Mouse (Mus musculus) olfactory bulb, adult 2 months (tissue): ENCODE data around the gene Ifit1bl2. TPM values are rescaled to one million over a fixed set of nuclear protein-coding genes. Genes with fewer than 3 reads are reported as not detected.
"Not testable (repeated sequence)": the region's sequence is repeated elsewhere in the genome, so short reads cannot be mapped to it uniquely, and the experiment has no call there.

Source experiments
- H3K27ac ChIP-seq: fragments of 200-500 bp; 2 replicates; pipeline ENCODE4 v1.5.1; 2012; ENCODE audit warnings: low read depth, low read length; ENCODE audit not compliant: insufficient read depth
- H3K4me1 ChIP-seq: fragments of 200-500 bp; 2 replicates; pipeline ENCODE4 v1.6.1; 2012; ENCODE audit warnings: low read length; ENCODE audit not compliant: control insufficient read depth, insufficient read depth
- H3K4me3 ChIP-seq: fragments of 200-500 bp; 2 replicates; pipeline ENCODE4 v1.5.1; 2012; ENCODE audit warnings: mild to moderate bottlenecking, low read depth, low read length, moderate library complexity; ENCODE audit not compliant: insufficient read depth
- CTCF ChIP-seq: fragments of 200-500 bp; IDR thresholded peaks from 2 replicates; pipeline ENCODE4 v1.5.1; 2012; ENCODE audit warnings: low read depth, mild to moderate bottlenecking, low read length, moderate library complexity; ENCODE audit not compliant: insufficient read depth
- POLR2A ChIP-seq: fragments of 200-500 bp; IDR thresholded peaks from 2 replicates; pipeline ENCODE4 v1.6.1; 2012; ENCODE audit warnings: mild to moderate bottlenecking, low read depth, low read length, moderate library complexity; ENCODE audit not compliant: insufficient read depth
- WGBS: fragments of 180-500 bp; shearing (Covaris S2); methylation state at CpG from one replicate; pipeline ENCODE4 v1.1.7; 2018; 5-methylcytosine and 5-hydroxymethylcytosine counted together
- polyA plus RNA-seq: library from polyadenylated mRNA; stranded (reverse); fragments of >200 nt; gene quantifications from 2 replicates; pipeline ENCODE4 v1.2.4, GENCODE M21; 2012; ENCODE audit warnings: low replicate concordance; ENCODE audit not compliant: missing spikeins, insufficient read depth, insufficient read length

The Ifit1bl2 gene
- polyA plus RNA-seq, 1 experiment: not detected

- Histone ChIP-seq H3K4me1 (no peaks in the 10 kb centered on the region), H3K4me3 (no peak overlapping the region), H3K27ac (no peak overlapping the region)
- 89% methylated on average over 10 of the region's 10 CpGs for WGBS
- no peak for TF ChIP-seq CTCF
- TF ChIP-seq POLR2A: no peak
These were observed 14.8 kb upstream of the Ifit1bl2 start for GRCm38 (mm10) chr19:34655227-34655805.

GRCm38 (mm10) chr19:34650997-34651396, 10.5 kb upstream of the Ifit1bl2 start:
- no peak for TF ChIP-seq CTCF
- TF ChIP-seq POLR2A: no peak

GRCm38 (mm10) chr19:34650276-34650675, 9.7 kb upstream of the Ifit1bl2 start:
- TF ChIP-seq CTCF: no peak
- no peak for TF ChIP-seq POLR2A
- WGBS: 93% methylated on average over 3 of the region's 3 CpGs
- Histone ChIP-seq H3K27ac (no peak overlapping the region), H3K4me3 (no peak overlapping the region), H3K4me1 (no peaks in the 10 kb centered on the region)

More at GRCm38 (mm10) chr19:34650997-34651396, 10.5 kb upstream of the Ifit1bl2 start:
- Histone ChIP-seq H3K4me3 (no peak overlapping the region), H3K27ac (no peak overlapping the region), H3K4me1 (no peaks in the 10 kb centered on the region)
- 90% methylated on average over 6 of the region's 6 CpGs for WGBS

- WGBS: 92% methylated on average over 8 of the region's 8 CpGs
- not testable (repeated sequence) for H3K4me3 ChIP-seq, H3K27ac ChIP-seq, H3K4me1 ChIP-seq
These were observed 7.1 kb upstream of the Ifit1bl2 start for GRCm38 (mm10) chr19:34647630-34648029.

GRCm38 (mm10) chr19:34642616-34643015, 2.1 kb upstream of the Ifit1bl2 start:
- Histone ChIP-seq H3K27ac (no peak overlapping the region), H3K4me1 (no peaks in the 10 kb centered on the region), H3K4me3 (no peak overlapping the region)
- WGBS: 83% methylated on average over 5 of the region's 5 CpGs
- TF ChIP-seq CTCF: no peak
- no peak for TF ChIP-seq POLR2A

GRCm38 (mm10) chr19:34636933-34637557, 3.5 kb downstream of the Ifit1bl2 start:
- no peak overlapping the region for H3K4me3 ChIP-seq
- TF ChIP-seq POLR2A (no peak), CTCF (no peak)
- no peaks in the 10 kb centered on the region for H3K4me1 ChIP-seq
- no peak overlapping the region for H3K27ac ChIP-seq
- WGBS: 17% methylated on average over 3 of the region's 3 CpGs

- no peak overlapping the region for H3K27ac ChIP-seq
- H3K4me1 ChIP-seq: no peaks in the 10 kb centered on the region
- H3K4me3 ChIP-seq: no peak overlapping the region
- 80% methylated on average over 2 of the region's 2 CpGs for WGBS
- TF ChIP-seq POLR2A (no peak), CTCF (no peak)
These were observed 7.1 kb downstream of the Ifit1bl2 start for GRCm38 (mm10) chr19:34633484-34633883.

- TF ChIP-seq POLR2A (no peak), CTCF (no peak)
- H3K4me1 ChIP-seq: no peaks in the 10 kb centered on the region
- no peak overlapping the region for H3K4me3 ChIP-seq
- H3K27ac ChIP-seq: no peak overlapping the region
These were observed 9.1 kb downstream of the Ifit1bl2 start for GRCm38 (mm10) chr19:34631487-34631886.

GRCm38 (mm10) chr19:34627496-34627895, 13.0 kb downstream of the Ifit1bl2 start:
- H3K4me3 ChIP-seq: no peak overlapping the region
- no peak overlapping the region for H3K27ac ChIP-seq
- TF ChIP-seq CTCF: no peak
- no peak for TF ChIP-seq POLR2A
- H3K4me1 ChIP-seq: no peaks in the 10 kb centered on the region
- WGBS: 80% methylated on average over 2 of the region's 2 CpGs

GRCm38 (mm10) chr19:34624663-34625062, 15.9 kb downstream of the Ifit1bl2 start:
- H3K27ac ChIP-seq: no peak overlapping the region
- 74% methylated on average over 4 of the region's 4 CpGs for WGBS
- H3K4me1 ChIP-seq: no peaks in the 10 kb centered on the region
- H3K4me3 ChIP-seq: no peak overlapping the region
- no peak for TF ChIP-seq POLR2A
- no peak for TF ChIP-seq CTCF
